Mouse (Mus musculus) bone marrow macrophage, adult 2 months (primary cell): ENCODE measurements around the gene Idh3a.

Experiments
- CTCF ChIP-seq: IDR thresholded peaks from 2 replicates; pipeline ENCODE4 v1.5.1; 2012; ENCODE audit warnings: low read depth, mild to moderate bottlenecking, low read length, moderate library complexity
- POLR2A ChIP-seq: IDR thresholded peaks from 2 replicates; pipeline ENCODE4 v1.6.1; 2012; ENCODE audit warnings: mild to moderate bottlenecking, low read depth, low read length, borderline replicate concordance

DNA sequence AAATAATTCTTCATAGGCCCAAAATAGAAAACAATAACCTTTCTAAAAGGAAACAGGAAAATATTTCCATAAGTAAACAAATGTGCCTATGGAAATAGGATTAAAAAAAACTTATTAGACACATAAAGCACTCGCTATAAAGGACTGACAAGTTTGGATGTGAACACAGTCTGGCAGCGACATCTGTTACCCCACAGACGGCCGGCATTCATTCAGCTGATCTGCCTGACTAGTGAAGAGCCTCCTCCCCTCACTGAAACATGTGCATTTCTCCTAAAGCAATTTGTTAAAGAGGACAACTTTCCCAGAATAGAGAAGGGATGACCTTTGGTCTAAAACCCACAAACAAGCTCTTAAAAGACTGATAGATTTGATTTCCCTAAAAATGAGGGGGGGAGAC, 49.1 kb upstream of the Idh3a start:
- TF ChIP-seq CTCF (no peak), POLR2A (no peak)
